ENCODE assay signal across 10 mouse cellular contexts in genomic region chr11:116334417-116334782, GRCm38 (mm10). TPM values are rescaled to one million over a fixed set of nuclear protein-coding genes. Genes with fewer than 3 reads are reported as not detected.
DNase-seq lines count a peak whose midpoint lies in the region; ATAC-seq lines count a peak whose summit lies in the region.
"Had no signal": no experiment of that assay in that cellular context is flagged by ENCODE, and none has a peak within 500 bp of the region (broad histone marks: within the 10 kb centered on the region; RNA-seq: fewer than 3 reads in every experiment).

No protein-coding gene starts in this region.

- no peak for ATAC-seq in heart, embryonic 13.5 days (ENCODE audit: extremely low read depth, insufficient number of reproducible peaks, low FRiP score, low TSS enrichment)
- no peak for ATAC-seq in midbrain, embryonic 16.5 days

- H3K4me3 ChIP-seq in heart, embryonic 13.5 days = peak overlapping the region; percentile 66
- H3K4me3 ChIP-seq in brown adipose tissue, adult 24 weeks (ENCODE audit: insufficient read depth, low read depth, low read length) = 0 out of 2 replicates have a peak overlapping the region, but pooled peaks have one; percentile 39
- H3K4me3 ChIP-seq in midbrain, embryonic 16.5 days (ENCODE audit: low read depth, low read length) = peak overlapping the region; percentile 50

- no peaks in the 10 kb centered on the region for H3K9me3 ChIP-seq in heart, embryonic 13.5 days
- H3K9me3 ChIP-seq in midbrain, embryonic 16.5 days (replicated peaks; ENCODE audit: control insufficient read depth, low read length, poor library complexity, severe bottlenecking) = no peaks in the 10 kb centered on the region

- H3K4me2 ChIP-seq in heart, embryonic 13.5 days = peak overlapping the region; percentile 93
- peak overlapping the region; percentile 94 for H3K4me2 ChIP-seq in midbrain, embryonic 16.5 days (ENCODE audit: low read length)

- H3K4me1 ChIP-seq in heart, embryonic 13.5 days = peaks cover 42% of the 10 kb centered on the region
- H3K4me1 ChIP-seq in brown adipose tissue, adult 24 weeks (ENCODE audit: control insufficient read depth, insufficient read depth, insufficient read length, low read length) = no peaks in the 10 kb centered on the region
- peaks cover 33% of the 10 kb centered on the region for H3K4me1 ChIP-seq in midbrain, embryonic 16.5 days (ENCODE audit: control insufficient read depth, insufficient read depth, low read length)

- no peak overlapping the region for H3K27ac ChIP-seq in heart, embryonic 13.5 days (replicated peaks)
- no peak overlapping the region for H3K27ac ChIP-seq in brown adipose tissue, adult 24 weeks (replicated peaks; ENCODE audit: low read depth, low read length)
- no peak overlapping the region; the same call in none of the 2 replicates for H3K27ac ChIP-seq in midbrain, embryonic 16.5 days (ENCODE audit: low read length)
- H3K27ac ChIP-seq: gastrocnemius, adult 2 months had no signal

- H3K27me3 ChIP-seq in heart, embryonic 13.5 days (replicated peaks) = peaks cover 64% of the 10 kb centered on the region
- H3K27me3 ChIP-seq in midbrain, embryonic 16.5 days (ENCODE audit: control insufficient read depth, insufficient read depth, low read depth, low read length) = peaks cover 12% of the 10 kb centered on the region

- H3K36me3 ChIP-seq in heart, embryonic 13.5 days = no peaks in the 10 kb centered on the region
- H3K36me3 ChIP-seq in midbrain, embryonic 16.5 days (ENCODE audit: control insufficient read depth, insufficient read depth, low read length) = 0 out of 2 replicates have a peak, but pooled peaks cover 3% of the 10 kb centered on the region

- H3K9ac ChIP-seq in heart, embryonic 13.5 days = peak overlapping the region; percentile 69
- peak overlapping the region; percentile 12; the same call in 1 of the 2 replicates for H3K9ac ChIP-seq in midbrain, embryonic 16.5 days (ENCODE audit: low read depth, low read length)

- 3% methylated on average over 26 of the region's 26 CpGs for WGBS in heart, embryonic 13.5 days
- WGBS in midbrain, embryonic 16.5 days = 8% methylated on average over 26 of the region's 26 CpGs

- intact Hi-C loops in heart, postnatal 14 days (cut with DNase I) = no loop called here

- no peak for DNase-seq in heart, postnatal 14 days
- peak; percentile 32 for DNase-seq in induced T-regulatory cell, adult 2 months (ENCODE audit: low read depth)
- DNase-seq in embryo, embryonic 9.5 days (ENCODE audit: extremely low spot score) = no peak
- DNase-seq in right cerebral cortex, adult 2 months (ENCODE audit: low spot score in 2 of 2) = no peak
- no peak for DNase-seq in adrenal gland, postnatal 36 days

RNA-seq across cellular contexts. Expression of gene Foxj1, which starts 0.8 kb away (rescaled TPM):
- polyA plus RNA-seq in heart, embryonic 13.5 days (2015; fragmentation: Nextera tagmentation; extraction: Ambion mirVana) = 0.09 and 0.14 TPM in 2 replicates
- total RNA-seq in heart, postnatal 14 days (2021) = 1 to 10 TPM in 1 of 2 experiments, under 1 TPM in 1; 0.07 to 1.5 TPM
- polyA plus RNA-seq in brown adipose tissue, adult 24 weeks (2012; ENCODE audit: insufficient read depth, insufficient read length, missing spikeins) = not detected in 2 replicates
- 12.1 and 13.6 TPM in 2 replicates for polyA plus RNA-seq in midbrain, embryonic 16.5 days (2015; fragmentation: Nextera tagmentation; extraction: Ambion mirVana)
- total RNA-seq in adrenal gland, postnatal 36 days (2021) = under 1 TPM in 1 of 2 experiments, not detected in 1; 0.10 TPM

RNA-seq across cellular contexts. Expression of gene Exoc7, which starts 27.4 kb away (rescaled TPM):
- 45.0 and 46.0 TPM in 2 replicates for polyA plus RNA-seq in heart, embryonic 13.5 days (2015; fragmentation: Nextera tagmentation; extraction: Ambion mirVana)
- 10 to 100 TPM; 44.3 to 52.3 TPM for total RNA-seq in heart, postnatal 14 days (2021)
- polyA plus RNA-seq in brown adipose tissue, adult 24 weeks (2012; ENCODE audit: insufficient read depth, insufficient read length, missing spikeins) = 61.2 and 74.2 TPM in 2 replicates
- polyA plus RNA-seq in midbrain, embryonic 16.5 days (2015; fragmentation: Nextera tagmentation; extraction: Ambion mirVana) = 122 and 127 TPM in 2 replicates
- 10 to 100 TPM; 57.6 to 68.8 TPM for total RNA-seq in adrenal gland, postnatal 36 days (2021)

RNA-seq across cellular contexts. Expression of gene Galr2, which starts 53.7 kb away (rescaled TPM):
- not detected in 2 replicates for polyA plus RNA-seq in heart, embryonic 13.5 days (2015; fragmentation: Nextera tagmentation; extraction: Ambion mirVana)
- not detected for total RNA-seq in heart, postnatal 14 days (2021)
- polyA plus RNA-seq in brown adipose tissue, adult 24 weeks (2012; ENCODE audit: insufficient read depth, insufficient read length, missing spikeins) = not detected in 2 replicates
- 0.46 and 0.62 TPM in 2 replicates for polyA plus RNA-seq in midbrain, embryonic 16.5 days (2015; fragmentation: Nextera tagmentation; extraction: Ambion mirVana)
- not detected for total RNA-seq in adrenal gland, postnatal 36 days (2021)
- total RNA-seq: liver, adult 2 months had no signal
- polyA plus RNA-seq: liver, adult 2 months had no signal

Comparison
In these comparisons a context has a peak if more than half of its experiments do, and no peak if none do; other contexts are left out.
1. RNA of gene Foxj1, which starts 0.8 kb away (polyA plus RNA-seq): 12.1 to 13.6 TPM in midbrain, embryonic 16.5 days; 0.09 to 0.14 TPM in heart, embryonic 13.5 days and not detected in brown adipose tissue, adult 24 weeks; every median in the first group is over 10 times any median in the second.
2. Peak in every context shown above with its lines, with median percentiles within 50 percentile points of each other: H3K4me3 ChIP-seq.